In the genomic region with DNA sequence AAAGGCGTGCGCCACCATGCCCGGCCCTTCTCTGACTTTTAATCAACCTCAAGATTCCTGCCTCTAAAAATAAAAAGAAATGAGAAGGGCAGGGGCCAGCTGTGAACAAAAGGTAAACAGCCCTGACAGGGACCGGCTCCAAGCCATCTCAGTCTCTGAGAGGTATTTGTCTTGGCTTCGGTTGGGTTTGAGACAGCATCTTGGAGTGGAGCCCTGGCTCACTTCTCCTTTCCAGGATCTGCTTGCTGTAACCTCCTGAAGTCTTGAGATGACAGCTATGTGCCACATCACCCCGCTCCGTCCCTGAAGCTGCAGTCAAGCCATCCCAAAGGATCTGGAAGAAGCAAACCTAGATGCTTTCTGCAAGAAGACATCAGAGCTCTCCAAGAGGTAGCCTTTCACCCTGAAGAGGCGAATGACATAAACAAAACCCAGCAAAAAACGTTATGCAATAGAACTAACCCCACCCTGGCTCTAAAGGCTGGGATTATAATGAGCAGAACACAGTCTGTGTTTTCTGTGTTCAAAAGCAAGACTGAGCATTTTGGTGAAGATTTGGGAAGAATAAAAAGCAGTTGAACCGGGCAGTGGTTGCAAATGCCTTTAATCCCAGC, we compare ENCODE assay signal across 8 mouse cellular contexts. TPM values are rescaled to one million over a fixed set of nuclear protein-coding genes. Genes with fewer than 3 reads are reported as not detected.
DNase-seq lines count a peak whose midpoint lies in the region; ATAC-seq and TF ChIP-seq lines count a peak whose summit lies in the region.

No protein-coding gene starts in this region.

- intact Hi-C loops in gastrocnemius, adult 2 months (cut with DNase I) = no loop called here

- no peaks in the 10 kb centered on the region for H3K27me3 ChIP-seq in embryonic facial prominence, embryonic 14.5 days (replicated peaks; ENCODE audit: control insufficient read depth, insufficient read depth, low read length)
- no peaks in the 10 kb centered on the region for H3K27me3 ChIP-seq in embryonic facial prominence, embryonic 10.5 days (replicated peaks; ENCODE audit: low read depth, poor library complexity, severe bottlenecking)

- peak; percentile 59 for DNase-seq in embryonic facial prominence, embryonic 14.5 days (ENCODE audit: low spot score)
- DNase-seq in embryonic facial prominence, embryonic 10.5 days (ENCODE audit: low spot score) = no peak
- peak; percentile 80 for DNase-seq in gastrocnemius, adult 2 months
- peak; percentile 75 for DNase-seq in lung, postnatal 36 days
- no peak for DNase-seq in spleen, adult 12 weeks (ENCODE audit: low spot score)
- DNase-seq in layer of hippocampus, adult 11-12 months (ENCODE audit: low spot score) = no peak
- no peak for DNase-seq in right cerebral cortex, adult 18-20 months

- no peaks in the 10 kb centered on the region for H3K36me3 ChIP-seq in embryonic facial prominence, embryonic 14.5 days (ENCODE audit: control insufficient read depth, insufficient read depth, low read length)
- no peaks in the 10 kb centered on the region for H3K36me3 ChIP-seq in embryonic facial prominence, embryonic 10.5 days (replicated peaks)

- no peak overlapping the region for H3K9ac ChIP-seq in embryonic facial prominence, embryonic 14.5 days (ENCODE audit: low read depth, low read length)

- no peak overlapping the region for H3K27ac ChIP-seq in embryonic facial prominence, embryonic 14.5 days (replicated peaks; ENCODE audit: low read depth, low read length)
- no peak overlapping the region for H3K27ac ChIP-seq in embryonic facial prominence, embryonic 10.5 days (replicated peaks)
- H3K27ac ChIP-seq in gastrocnemius, adult 2 months = peak overlapping the region; percentile 72

- H3K4me3 ChIP-seq in embryonic facial prominence, embryonic 14.5 days (ENCODE audit: low read depth, low read length) = no peak overlapping the region
- no peak overlapping the region for H3K4me3 ChIP-seq in embryonic facial prominence, embryonic 10.5 days
- 0 out of 2 replicates have a peak overlapping the region, but pooled peaks have one; percentile 3 for H3K4me3 ChIP-seq in gastrocnemius, adult 2 months

- peaks cover 11% of the 10 kb centered on the region for H3K4me1 ChIP-seq in embryonic facial prominence, embryonic 14.5 days (ENCODE audit: control insufficient read depth, insufficient read depth, low read length)
- peaks cover 18% of the 10 kb centered on the region for H3K4me1 ChIP-seq in embryonic facial prominence, embryonic 10.5 days

- TF ChIP-seq CTCF in gastrocnemius, adult 2 months (IDR thresholded peaks at IDR 0.05) = no peak

- no peak overlapping the region for H3K4me2 ChIP-seq in embryonic facial prominence, embryonic 14.5 days (ENCODE audit: low read depth, low read length)

- no peaks in the 10 kb centered on the region for H3K9me3 ChIP-seq in embryonic facial prominence, embryonic 14.5 days (ENCODE audit: control insufficient read depth, low read length)
- no peaks in the 10 kb centered on the region for H3K9me3 ChIP-seq in embryonic facial prominence, embryonic 10.5 days

- WGBS in embryonic facial prominence, embryonic 14.5 days = 70% methylated on average over 10 of the region's 10 CpGs
- 88% methylated on average over 10 of the region's 10 CpGs for WGBS in embryonic facial prominence, embryonic 10.5 days

- ATAC-seq in embryonic facial prominence, embryonic 14.5 days (ENCODE audit: low read depth) = peak; percentile 15
- peak; percentile 28 to 44; a peak in 1 of 4 replicates for ATAC-seq in hematopoietic stem cell, adult 5-6 weeks (replicated peaks in 1 of 2; ENCODE audit: insufficient read depth in 1 of 2, low FRiP score in 2 of 2, low TSS enrichment in 1 of 2, low read depth in 1 of 2, poor library complexity in 2 of 2, severe bottlenecking in 2 of 2)

RNA-seq across cellular contexts. Expression of gene Smu1, which starts 26.9 kb away (rescaled TPM):
- polyA plus RNA-seq in embryonic facial prominence, embryonic 14.5 days (2014; fragmentation: Nextera tagmentation; extraction: Ambion mirVana) = 126 and 136 TPM in 2 replicates
- 190 and 192 TPM in 2 replicates for polyA plus RNA-seq in embryonic facial prominence, embryonic 10.5 days (2016; fragmentation: Nextera tagmentation; extraction: Ambion mirVana)
- total RNA-seq in gastrocnemius, adult 2 months (2021) = 10 to 100 TPM; 33.1 to 34.2 TPM
- total RNA-seq in hematopoietic stem cell, adult 5-6 weeks (2017) = 140 and 144 TPM in 2 replicates

Comparison
In these comparisons a context has a peak if more than half of its experiments do, and no peak if none do; other contexts are left out.
1. DNase-seq: peak in embryonic facial prominence, embryonic 14.5 days (single experiment), gastrocnemius, adult 2 months (single experiment) and lung, postnatal 36 days (single experiment); none in embryonic facial prominence, embryonic 10.5 days (single experiment), spleen, adult 12 weeks (single experiment), layer of hippocampus, adult 11-12 months (single experiment) and right cerebral cortex, adult 18-20 months (single experiment).